Mouse (Mus musculus): ENCODE data around the gene Aoc3. TPM values are rescaled to one million over a fixed set of nuclear protein-coding genes. Genes with fewer than 3 reads are reported as not detected.
A peak's percentile ranks its signal among the peaks of the same experiment; 100 is the strongest.
"Not testable (repeated sequence)": the region's sequence is repeated elsewhere in the genome, so short reads cannot be mapped to it uniquely, and the experiment has no call there.

Gene Aoc3
- total RNA-seq, 2 experiments from 2014 or later: 10.5 to 16.6 TPM

- no peak for DNase-seq
Observed at GRCm38 (mm10) chr11:101327311-101327710, 3.1 kb upstream of the Aoc3 start.

- DNase-seq: peak; percentile 59 to 65
Observed at GRCm38 (mm10) chr11:101328941-101329635, 1.3 kb upstream of the Aoc3 start.

GRCm38 (mm10) chr11:101330961-101331360 is 556 bp downstream of the Aoc3 start:
- DNase-seq: not testable (repeated sequence)

- DNase-seq: peak; percentile 52 to 63
Observed at GRCm38 (mm10) chr11:101332537-101332936, 2.1 kb downstream of the Aoc3 start.

GRCm38 (mm10) chr11:101334023-101334422 is 3.6 kb downstream of the Aoc3 start:
- DNase-seq: no peak

GRCm38 (mm10) chr11:101334516-101334915 is 4.1 kb downstream of the Aoc3 start:
- no peak for DNase-seq

- DNase-seq: no peak
Observed at GRCm38 (mm10) chr11:101335685-101336084, 5.3 kb downstream of the Aoc3 start.

GRCm38 (mm10) chr11:101338123-101338760 is 7.8 kb downstream of the Aoc3 start:
- DNase-seq: no peak

- no peak for DNase-seq
Observed at GRCm38 (mm10) chr11:101347083-101347775, 16.8 kb downstream of the Aoc3 start.

GRCm38 (mm10) chr11:101348774-101349173 is 18.4 kb downstream of the Aoc3 start:
- no peak for DNase-seq

GRCm38 (mm10) chr11:101349216-101349615 is 18.8 kb downstream of the Aoc3 start:
- no peak for DNase-seq

GRCm38 (mm10) chr11:101351100-101351720 is 20.8 kb downstream of the Aoc3 start:
- DNase-seq: no peak

- DNase-seq: no peak
Observed at GRCm38 (mm10) chr11:101351721-101352111, 21.3 kb downstream of the Aoc3 start.

GRCm38 (mm10) chr11:101353436-101353835 is 23.0 kb downstream of the Aoc3 start:
- no peak for DNase-seq

- no peak for DNase-seq
Observed at GRCm38 (mm10) chr11:101354438-101355010, 24.1 kb downstream of the Aoc3 start.

- DNase-seq: no peak
Observed at GRCm38 (mm10) chr11:101355916-101356315, 25.5 kb downstream of the Aoc3 start.

GRCm38 (mm10) chr11:101357505-101358182 is 27.2 kb downstream of the Aoc3 start:
- DNase-seq: no peak

GRCm38 (mm10) chr11:101359776-101360175 is 29.4 kb downstream of the Aoc3 start:
- peak; percentile 28 to 35 for DNase-seq

GRCm38 (mm10) chr11:101360651-101361113 is 30.3 kb downstream of the Aoc3 start:
- DNase-seq: peak; percentile 40 to 65

GRCm38 (mm10) chr11:101364531-101364931 is 34.1 kb downstream of the Aoc3 start:
- no peak for DNase-seq

- DNase-seq: no peak
Observed at GRCm38 (mm10) chr11:101367326-101367935, 37.0 kb downstream of the Aoc3 start, which contains the start of gene G6pc. G6pc (plus strand) TSS chr11:101367561.

Data from heart, adult 18-20 months (tissue).